In genomic region chr2:6322376-6322901, GRCm38 (mm10) we compare ENCODE assay signal across 8 mouse cellular contexts. TPM values are rescaled to one million over a fixed set of nuclear protein-coding genes. Genes with fewer than 3 reads are reported as not detected.
DNase-seq lines count a peak whose midpoint lies in the region; ATAC-seq and TF ChIP-seq lines count a peak whose summit lies in the region.

Gene Usp6nl, plus strand, starts transcription at chr2:6322667.

- no peaks in the 10 kb centered on the region for H3K27me3 ChIP-seq in embryonic facial prominence, embryonic 15.5 days
- no peaks in the 10 kb centered on the region for H3K27me3 ChIP-seq in kidney, embryonic 14.5 days (ENCODE audit: control insufficient read depth, insufficient read depth, low read length)
- no peaks in the 10 kb centered on the region for H3K27me3 ChIP-seq in limb, embryonic 15.5 days
- no peaks in the 10 kb centered on the region for H3K27me3 ChIP-seq in midbrain, postnatal 0 days (ENCODE audit: insufficient read depth, low read length)

- DNase-seq in A20 (ENCODE audit: low read depth, low spot score): peak; percentile 85
- DNase-seq in heart, adult 9 months (ENCODE audit: low spot score in 2 of 2): peak; percentile 89
- peak; percentile 78 for DNase-seq in midbrain, postnatal 0 days (ENCODE audit: low spot score)
- peak; percentile 85 to 89 for DNase-seq in spleen, postnatal 10 days (ENCODE audit: low spot score in 2 of 2)

- H3K9ac ChIP-seq in embryonic facial prominence, embryonic 15.5 days: peak within 1 kb of the TSS; percentile 88
- peak within 1 kb of the TSS; percentile 95 for H3K9ac ChIP-seq in kidney, embryonic 14.5 days (ENCODE audit: low read depth, low read length)
- peak within 1 kb of the TSS; percentile 89 for H3K9ac ChIP-seq in limb, embryonic 15.5 days
- H3K9ac ChIP-seq in midbrain, postnatal 0 days (replicated peaks; ENCODE audit: low read length, poor library complexity, severe bottlenecking): peak within 1 kb of the TSS; percentile 99

- under 1% methylated on average over 75 of the region's 75 CpGs for WGBS in bone marrow, adult 2 months
- under 1% methylated on average over 75 of the region's 75 CpGs for WGBS in embryonic facial prominence, embryonic 15.5 days
- under 1% methylated on average over 55 of the region's 75 CpGs for WGBS in kidney, embryonic 14.5 days
- under 1% methylated on average over 72 of the region's 75 CpGs for WGBS in limb, embryonic 15.5 days
- WGBS in midbrain, postnatal 0 days: under 1% methylated on average over 44 of the region's 75 CpGs

- TF ChIP-seq POLR2A in bone marrow, adult 2 months (IDR thresholded peaks at IDR 0.05; ENCODE audit: borderline replicate concordance, control insufficient read depth, low read depth, low read length): peak; percentile 54; the same call in 1 of the 2 replicates

- peak within 1 kb of the TSS; percentile 97 for H3K4me3 ChIP-seq in bone marrow, adult 2 months (replicated peaks; ENCODE audit: control insufficient read depth, low read depth, low read length)
- H3K4me3 ChIP-seq in embryonic facial prominence, embryonic 15.5 days (replicated peaks): peak within 1 kb of the TSS; percentile 96
- H3K4me3 ChIP-seq in kidney, embryonic 14.5 days (ENCODE audit: low read length): peak within 1 kb of the TSS; percentile 91
- peak within 1 kb of the TSS; percentile 97 for H3K4me3 ChIP-seq in limb, embryonic 15.5 days
- H3K4me3 ChIP-seq in midbrain, postnatal 0 days (ENCODE audit: low read depth, low read length): peak within 1 kb of the TSS; percentile 94

- H3K4me1 ChIP-seq in bone marrow, adult 2 months (ENCODE audit: control insufficient read depth, insufficient read depth, low read length): no peaks in the 10 kb centered on the region; the same call in 1 of the 2 replicates
- H3K4me1 ChIP-seq in embryonic facial prominence, embryonic 15.5 days: peaks cover 26% of the 10 kb centered on the region
- H3K4me1 ChIP-seq in kidney, embryonic 14.5 days (ENCODE audit: control insufficient read depth, insufficient read depth, low read length): peaks cover 16% of the 10 kb centered on the region; the same call in 1 of the 2 replicates
- peaks cover 12% of the 10 kb centered on the region for H3K4me1 ChIP-seq in limb, embryonic 15.5 days
- H3K4me1 ChIP-seq in midbrain, postnatal 0 days (ENCODE audit: insufficient read depth, low read length): 0 out of 2 replicates have a peak, but pooled peaks cover 3% of the 10 kb centered on the region

- TF ChIP-seq CTCF in bone marrow, adult 2 months (IDR thresholded peaks at IDR 0.05; ENCODE audit: control insufficient read depth, insufficient read depth, low read length): no peak
- no peak for TF ChIP-seq CTCF in midbrain, postnatal 0 days (IDR thresholded peaks at IDR 0.05)

- no peaks in the 10 kb centered on the region for H3K9me3 ChIP-seq in embryonic facial prominence, embryonic 15.5 days (replicated peaks)
- no peaks in the 10 kb centered on the region for H3K9me3 ChIP-seq in kidney, embryonic 14.5 days (ENCODE audit: control insufficient read depth, low read length)
- H3K9me3 ChIP-seq in limb, embryonic 15.5 days: no peaks in the 10 kb centered on the region
- no peaks in the 10 kb centered on the region for H3K9me3 ChIP-seq in midbrain, postnatal 0 days (ENCODE audit: low read length)

- H3K36me3 ChIP-seq in embryonic facial prominence, embryonic 15.5 days: no peaks in the 10 kb centered on the region
- no peaks in the 10 kb centered on the region for H3K36me3 ChIP-seq in kidney, embryonic 14.5 days (ENCODE audit: control insufficient read depth, insufficient read depth, low read length)
- no peaks in the 10 kb centered on the region for H3K36me3 ChIP-seq in limb, embryonic 15.5 days
- H3K36me3 ChIP-seq in midbrain, postnatal 0 days (ENCODE audit: insufficient read depth, low read length): no peaks in the 10 kb centered on the region

- peak; percentile 87 for ATAC-seq in embryonic facial prominence, embryonic 15.5 days (ENCODE audit: insufficient number of reproducible peaks, low FRiP score, low TSS enrichment, low read depth)
- ATAC-seq in kidney, embryonic 14.5 days (ENCODE audit: low FRiP score, low TSS enrichment): peak; percentile 90
- peak; percentile 88 for ATAC-seq in limb, embryonic 15.5 days (ENCODE audit: insufficient number of reproducible peaks, low FRiP score, low TSS enrichment, low read depth)
- peak; percentile 90 for ATAC-seq in midbrain, postnatal 0 days (ENCODE audit: low FRiP score)

- H3K4me2 ChIP-seq in embryonic facial prominence, embryonic 15.5 days (replicated peaks): peak within 1 kb of the TSS; percentile 69
- H3K4me2 ChIP-seq in kidney, embryonic 14.5 days (replicated peaks; ENCODE audit: low read depth, low read length): peak within 1 kb of the TSS; percentile 62
- peak within 1 kb of the TSS; percentile 71 for H3K4me2 ChIP-seq in limb, embryonic 15.5 days
- peak within 1 kb of the TSS; percentile 78 for H3K4me2 ChIP-seq in midbrain, postnatal 0 days (ENCODE audit: low read depth, low read length, poor library complexity, severe bottlenecking)

- H3K27ac ChIP-seq in bone marrow, adult 2 months (ENCODE audit: control insufficient read depth, insufficient read depth, low read depth, low read length, poor library complexity): peak within 1 kb of the TSS; percentile 94
- H3K27ac ChIP-seq in embryonic facial prominence, embryonic 15.5 days (replicated peaks): peak within 1 kb of the TSS; percentile 98
- H3K27ac ChIP-seq in kidney, embryonic 14.5 days (ENCODE audit: low read depth, low read length): peak within 1 kb of the TSS; percentile 99
- H3K27ac ChIP-seq in limb, embryonic 15.5 days: peak within 1 kb of the TSS; percentile 99
- peak within 1 kb of the TSS; percentile 96 for H3K27ac ChIP-seq in midbrain, postnatal 0 days (ENCODE audit: low read depth, low read length)

RNA-seq across cellular contexts. Expression of gene Usp6nl, which starts in this region (rescaled TPM):
- polyA plus RNA-seq in bone marrow, adult 2 months (2011; ENCODE audit: insufficient read depth, insufficient read length, low replicate concordance, missing spikeins): 6.9 and 8.8 TPM in 2 replicates
- 8.7 and 9.5 TPM in 2 replicates for polyA plus RNA-seq in embryonic facial prominence, embryonic 15.5 days (2015; fragmentation: Nextera tagmentation; extraction: Ambion mirVana)
- 5.6 and 15.9 TPM in 2 replicates for polyA plus RNA-seq in kidney, embryonic 14.5 days (2014; fragmentation: Nextera tagmentation; extraction: Ambion mirVana)
- 8.7 TPM in 2 replicates for polyA plus RNA-seq in limb, embryonic 15.5 days (2015; fragmentation: Nextera tagmentation; extraction: Ambion mirVana)
- total RNA-seq in midbrain, postnatal 0 days (2014; rRNA removed): 16.7 and 18.8 TPM in 2 replicates
- 4.7 and 5.7 TPM in 2 replicates for polyA plus RNA-seq in midbrain, postnatal 0 days (2015; fragmentation: Nextera tagmentation; extraction: Ambion mirVana)

Comparison
In these comparisons a context has a peak if more than half of its experiments do, and no peak if none do; other contexts are left out.
1. Peak in every context shown above with its lines: DNase-seq, ATAC-seq, H3K4me3 ChIP-seq and H3K27ac ChIP-seq.